Mouse (Mus musculus): ENCODE data around the gene Gm49369.
"Not testable (repeated sequence)": the region's sequence is repeated elsewhere in the genome, so short reads cannot be mapped to it uniquely, and the experiment has no call there.

Gene Gm49369

DNA sequence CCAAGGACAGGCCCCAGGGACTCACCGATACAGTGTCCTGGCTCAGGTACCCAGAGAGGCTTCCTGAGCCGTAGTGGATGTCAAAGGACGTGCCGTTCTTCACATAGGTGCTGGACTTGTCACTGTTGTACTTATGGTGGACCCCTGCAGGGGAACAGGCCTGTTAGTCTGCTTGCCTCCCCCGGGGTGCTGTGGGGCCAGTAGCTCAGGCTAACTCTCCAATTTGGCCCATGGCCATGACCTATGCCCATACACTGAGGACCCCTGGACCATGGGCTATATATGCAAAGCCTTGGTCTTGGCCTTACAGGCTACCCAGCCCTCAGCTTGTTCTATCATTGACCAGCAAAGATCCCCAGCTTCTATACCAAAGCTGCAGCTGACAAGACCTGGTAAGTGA, at the start of gene Gm49369:
Gene Gm49369, minus strand, starts transcription at position 101 of the 400 bp plus-strand sequence.
- in situ Hi-C loops (cut with MboI; ENCODE audit: low pct_unique_long_range_greater_than_20kb in 1 of 2, low sequenced_read_pairs in 2 of 2, unreplicated experiment in 1 of 2): no loop called here

DNA sequence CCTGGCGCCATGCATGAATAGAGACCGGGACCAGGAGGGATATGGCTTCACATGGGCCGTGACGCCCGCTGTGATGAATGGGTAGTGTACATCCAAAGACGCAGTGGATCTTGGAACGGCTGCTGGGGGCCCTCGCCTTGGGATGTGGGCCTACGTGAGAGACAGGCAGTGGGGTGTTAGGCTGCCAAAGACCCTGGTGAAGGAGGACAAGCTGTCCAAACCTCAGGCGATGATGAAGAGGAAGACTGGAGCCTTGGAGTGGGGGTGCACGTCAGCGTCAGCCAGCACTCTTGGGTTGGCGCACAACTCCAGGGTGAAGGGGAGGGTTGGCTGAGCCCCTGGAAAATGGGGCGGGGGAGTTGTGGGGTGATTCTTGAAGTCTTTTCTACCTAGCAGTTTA, 48.6 kb upstream of the Gm49369 start:
- in situ Hi-C loops (cut with MboI; ENCODE audit: low pct_unique_long_range_greater_than_20kb in 1 of 2, low sequenced_read_pairs in 2 of 2, unreplicated experiment in 1 of 2): loop anchor here (10.0 kb wide), 1 partner anchor 96 kb away; no protein-coding TSS in a partner anchor

DNA sequence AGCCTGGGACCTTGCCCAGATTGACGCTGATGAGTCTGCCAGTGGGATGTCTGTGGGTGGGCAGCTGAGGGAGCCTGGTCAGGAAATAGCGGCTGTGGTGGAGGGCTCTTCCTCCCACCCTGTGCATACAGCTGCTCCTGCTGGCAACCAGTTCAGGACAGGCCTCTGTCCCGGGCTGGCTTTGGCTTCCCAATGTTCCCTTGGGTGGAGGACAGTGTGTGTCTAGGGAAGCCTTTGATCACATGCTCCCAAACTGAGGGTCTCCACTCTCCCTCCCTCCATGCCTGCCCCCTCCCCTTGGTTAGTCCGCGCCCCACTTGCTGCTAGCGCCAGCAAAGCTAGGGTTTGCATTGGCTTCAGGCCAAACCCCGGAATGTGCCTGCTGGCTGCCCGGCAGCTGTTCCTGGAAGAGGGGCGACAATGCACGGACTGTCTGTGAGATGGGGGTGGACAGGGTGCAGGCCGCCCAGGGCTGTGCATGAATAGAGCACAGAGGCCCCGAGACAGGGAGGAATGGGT, 47.8 kb upstream of the Gm49369 start:
- in situ Hi-C loops (cut with MboI; ENCODE audit: low pct_unique_long_range_greater_than_20kb in 1 of 2, low sequenced_read_pairs in 2 of 2, unreplicated experiment in 1 of 2): loop anchor here (10.0 kb wide), 1 partner anchor 95 kb away; no protein-coding TSS in a partner anchor

DNA sequence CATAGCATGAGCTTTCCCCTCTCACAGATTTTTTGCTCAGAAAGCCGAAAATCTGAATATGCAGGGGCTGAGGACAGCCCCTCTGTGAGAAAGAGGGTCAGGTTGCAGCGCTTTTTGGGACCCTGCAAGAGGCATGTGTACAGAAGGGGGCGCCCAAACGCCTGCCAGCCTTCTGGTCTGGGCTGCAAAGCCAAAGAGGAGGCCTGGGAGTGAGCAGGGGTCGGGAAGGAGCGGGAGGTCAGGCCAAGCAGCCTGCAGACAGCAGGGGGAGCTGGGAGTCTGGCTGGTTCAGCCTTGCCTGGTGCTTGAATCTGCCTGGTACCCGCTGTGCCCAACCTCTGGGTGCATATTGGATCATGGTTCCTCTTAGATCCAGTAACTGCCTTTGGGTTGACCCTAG, 45.7 kb upstream of the Gm49369 start:
- in situ Hi-C loops (cut with MboI; ENCODE audit: low pct_unique_long_range_greater_than_20kb in 1 of 2, low sequenced_read_pairs in 2 of 2, unreplicated experiment in 1 of 2): no loop called here

DNA sequence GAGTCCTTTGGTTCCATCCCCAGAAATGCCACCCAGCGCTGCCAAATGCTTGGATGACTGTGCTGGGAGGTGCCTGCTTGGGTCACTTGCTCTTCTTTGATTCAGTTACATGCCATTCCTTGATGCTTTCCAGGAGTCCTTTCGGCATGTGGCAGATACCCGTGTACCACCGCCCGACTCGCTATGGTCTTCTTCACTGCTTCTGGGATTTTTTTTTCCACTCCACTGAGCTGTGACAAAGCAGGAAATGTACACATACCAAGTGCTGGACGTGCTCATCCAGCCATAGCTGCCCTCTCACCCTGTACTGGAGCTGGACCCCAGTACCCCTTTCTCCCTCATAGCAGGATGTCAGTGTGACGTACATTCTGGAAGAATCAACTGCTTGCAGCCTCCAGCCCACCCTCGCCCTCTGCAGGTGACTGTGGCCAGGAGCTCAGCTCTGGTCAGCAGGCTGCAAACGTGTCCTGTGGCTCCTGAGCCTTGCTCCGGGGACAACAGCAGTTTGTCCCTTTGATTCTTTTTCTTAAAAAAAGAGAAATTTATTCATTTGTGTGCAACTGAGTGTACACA, 43.3 kb upstream of the Gm49369 start:
- in situ Hi-C loops (cut with MboI; ENCODE audit: low pct_unique_long_range_greater_than_20kb in 1 of 2, low sequenced_read_pairs in 2 of 2, unreplicated experiment in 1 of 2): no loop called here

DNA sequence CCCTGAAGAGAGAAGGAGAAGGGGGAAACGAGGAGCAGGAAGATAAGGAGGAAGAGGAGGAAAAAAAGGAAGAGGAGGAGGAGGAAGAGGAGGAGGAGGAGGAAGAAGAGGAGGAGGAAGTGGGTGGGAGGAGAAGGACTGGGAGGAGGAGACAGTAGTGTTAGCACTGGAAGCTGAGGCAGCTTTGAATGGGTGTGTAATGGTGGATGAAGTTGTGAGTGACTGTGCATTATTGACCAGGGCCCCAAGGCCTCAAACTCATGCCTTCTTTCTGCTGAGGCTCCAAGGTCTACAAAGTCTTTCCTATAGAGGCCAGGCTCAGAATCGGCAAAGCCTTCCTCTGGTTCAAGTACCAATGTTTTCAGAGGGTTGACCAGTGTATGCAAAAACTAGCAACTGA, 39.4 kb upstream of the Gm49369 start:
- in situ Hi-C loops (cut with MboI; ENCODE audit: low pct_unique_long_range_greater_than_20kb in 1 of 2, low sequenced_read_pairs in 2 of 2, unreplicated experiment in 1 of 2): no loop called here

DNA sequence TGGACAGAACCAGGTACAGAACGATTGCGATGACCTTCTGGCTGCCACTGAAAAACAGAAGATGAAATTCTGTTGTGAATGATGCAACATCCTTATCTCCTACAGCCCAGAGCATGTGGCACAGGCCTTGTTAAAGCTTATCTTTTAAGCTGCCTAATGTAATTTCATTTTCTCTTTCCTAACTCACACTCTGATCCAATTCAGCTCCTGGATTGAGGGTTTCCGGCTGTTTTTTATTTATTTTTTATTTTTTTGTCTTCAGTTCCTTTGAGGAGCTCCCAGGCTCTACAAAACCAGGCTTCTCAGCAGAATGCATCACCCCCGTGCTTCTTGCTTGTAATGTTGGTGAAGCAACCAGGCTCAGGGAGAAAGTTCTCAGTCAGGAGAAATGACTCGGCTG, 37.4 kb upstream of the Gm49369 start:
- in situ Hi-C loops (cut with MboI; ENCODE audit: low pct_unique_long_range_greater_than_20kb in 1 of 2, low sequenced_read_pairs in 2 of 2, unreplicated experiment in 1 of 2): no loop called here

DNA sequence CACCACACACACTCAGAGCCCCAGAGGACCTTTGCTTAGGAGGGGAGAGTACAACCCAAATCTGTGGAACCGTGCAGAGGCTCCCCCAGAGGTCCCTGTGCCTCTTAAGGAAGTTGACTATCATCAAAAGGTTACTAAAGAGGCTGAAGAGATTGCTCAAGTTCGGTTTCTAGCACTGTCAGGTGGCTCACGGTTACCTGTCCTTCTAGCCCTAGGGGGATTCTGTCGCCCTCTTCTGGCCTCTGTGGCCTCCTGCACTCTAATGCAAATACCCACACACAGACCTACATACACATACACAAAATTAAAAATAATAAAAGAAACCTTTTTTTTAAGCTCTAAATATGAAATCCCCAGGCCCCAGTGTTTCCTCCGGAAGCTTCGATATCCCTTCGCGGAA, 36.2 kb upstream of the Gm49369 start:
- in situ Hi-C loops (cut with MboI; ENCODE audit: low pct_unique_long_range_greater_than_20kb in 1 of 2, low sequenced_read_pairs in 2 of 2, unreplicated experiment in 1 of 2): no loop called here

DNA sequence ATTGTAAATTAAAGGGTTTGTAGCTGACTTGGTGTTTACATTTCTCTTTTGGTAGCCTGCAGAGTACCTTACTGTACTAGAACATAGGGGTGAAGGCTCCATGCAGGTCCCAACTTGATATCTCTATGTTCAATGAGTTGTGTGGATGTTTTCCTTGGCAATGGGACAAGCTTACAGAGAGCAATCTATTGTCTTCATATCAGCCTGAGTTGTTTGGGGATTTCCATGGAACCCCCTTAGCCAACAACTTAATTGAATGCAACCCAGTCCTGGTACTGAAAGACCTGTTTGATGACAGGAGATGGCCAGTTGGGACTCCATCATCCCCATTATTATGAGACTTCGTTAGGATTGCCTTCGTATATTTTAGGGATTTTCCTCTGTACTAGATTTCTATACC, 35.6 kb upstream of the Gm49369 start:
- in situ Hi-C loops (cut with MboI; ENCODE audit: low pct_unique_long_range_greater_than_20kb in 1 of 2, low sequenced_read_pairs in 2 of 2, unreplicated experiment in 1 of 2): no loop called here

DNA sequence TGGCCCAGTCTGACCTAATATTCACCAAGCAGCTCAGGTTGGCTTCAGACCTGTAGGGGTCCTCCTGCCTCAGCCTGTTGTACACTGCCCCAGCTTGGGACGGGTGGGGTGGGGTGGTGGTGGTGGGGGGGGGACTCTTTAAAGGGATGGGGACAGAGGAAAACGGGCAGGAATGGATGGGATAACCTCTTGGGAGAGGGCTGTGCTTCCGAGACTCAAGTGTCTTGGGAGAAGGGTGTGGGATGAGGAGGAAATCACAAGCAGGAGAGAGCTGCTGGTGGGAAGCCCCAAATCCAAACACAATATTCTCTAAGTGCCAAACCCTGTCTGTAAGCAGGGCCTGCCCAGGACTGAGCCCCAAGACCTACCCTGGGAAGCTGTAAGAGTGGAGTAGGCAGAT, 33.8 kb upstream of the Gm49369 start:
- in situ Hi-C loops (cut with MboI; ENCODE audit: low pct_unique_long_range_greater_than_20kb in 1 of 2, low sequenced_read_pairs in 2 of 2, unreplicated experiment in 1 of 2): no loop called here

DNA sequence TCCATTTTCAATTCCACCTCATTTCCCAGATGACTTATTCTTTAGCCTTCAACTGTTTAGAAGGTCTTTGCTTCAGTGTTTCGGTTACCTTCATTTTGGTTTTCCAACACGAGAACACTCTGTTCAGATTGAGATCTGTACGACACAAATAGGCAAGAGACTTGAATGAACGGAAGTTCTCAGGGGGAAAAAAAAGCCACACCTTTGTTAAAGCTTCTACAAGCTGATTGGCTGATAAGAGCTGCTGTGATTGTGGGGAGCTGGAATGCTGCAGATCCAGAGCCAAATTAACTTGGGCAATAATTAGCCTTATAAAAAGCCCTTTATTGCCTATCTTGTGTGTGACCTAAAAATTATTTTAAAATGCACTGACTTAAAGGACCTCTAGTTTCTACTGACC, 32.8 kb upstream of the Gm49369 start:
- in situ Hi-C loops (cut with MboI; ENCODE audit: low pct_unique_long_range_greater_than_20kb in 1 of 2, low sequenced_read_pairs in 2 of 2, unreplicated experiment in 1 of 2): no loop called here

DNA sequence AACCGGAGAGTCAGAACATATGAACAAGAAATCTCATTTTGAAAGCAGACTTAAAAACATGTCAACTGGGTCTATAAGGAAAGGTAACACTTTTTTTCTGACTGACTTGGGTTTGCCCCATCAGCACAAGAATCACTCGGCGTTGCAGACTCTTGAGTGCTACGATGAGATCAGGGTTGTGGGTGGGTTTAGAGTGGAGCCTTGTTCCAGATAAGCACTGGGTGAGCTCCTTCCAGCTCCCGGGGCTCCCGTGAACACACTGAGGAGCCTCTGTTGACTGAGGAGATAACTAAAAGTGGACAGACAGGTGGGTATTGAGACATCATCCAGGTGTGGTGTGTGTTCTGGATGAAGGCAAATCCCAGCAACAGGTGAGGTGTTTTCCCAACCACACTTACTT, 30.8 kb upstream of the Gm49369 start:
- in situ Hi-C loops (cut with MboI; ENCODE audit: low pct_unique_long_range_greater_than_20kb in 1 of 2, low sequenced_read_pairs in 2 of 2, unreplicated experiment in 1 of 2): no loop called here

DNA sequence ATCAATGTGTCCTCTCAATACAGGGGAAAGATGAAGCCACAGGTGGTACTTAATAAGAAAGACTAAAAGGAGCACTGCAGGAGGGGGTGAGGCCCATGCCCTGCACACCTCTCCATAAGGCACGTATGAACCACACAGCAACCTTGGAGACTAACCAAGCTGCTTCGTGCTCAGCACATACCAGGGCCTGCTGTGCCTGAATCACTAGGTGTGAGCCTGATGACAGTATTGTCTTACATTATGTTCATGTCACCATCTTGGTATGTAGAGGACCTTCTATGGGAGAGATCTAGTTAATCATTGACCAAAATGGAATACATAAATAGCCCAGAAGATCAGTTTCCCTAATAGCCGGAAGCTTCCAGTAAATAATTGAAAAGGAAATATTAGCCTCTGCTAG, 27.1 kb upstream of the Gm49369 start:
- in situ Hi-C loops (cut with MboI; ENCODE audit: low pct_unique_long_range_greater_than_20kb in 1 of 2, low sequenced_read_pairs in 2 of 2, unreplicated experiment in 1 of 2): no loop called here

DNA sequence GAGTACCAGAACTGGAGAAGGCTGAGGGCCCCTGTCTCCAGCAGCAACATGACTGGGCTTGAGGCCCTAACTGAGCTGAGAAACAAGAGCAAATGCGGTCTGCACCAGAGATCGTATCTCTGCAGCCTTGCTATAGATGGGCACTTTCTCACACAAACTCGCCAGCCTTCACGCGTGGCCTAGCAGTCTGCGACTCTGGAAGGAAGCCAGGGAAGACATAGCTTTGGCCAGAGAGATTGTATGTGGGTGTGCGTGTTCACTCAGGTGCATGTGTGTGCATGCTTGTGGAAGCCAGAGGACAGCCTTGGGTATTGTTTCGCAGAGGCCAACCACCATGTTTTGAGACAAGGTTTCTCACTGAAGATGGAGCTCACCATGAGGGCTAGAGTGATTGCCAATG, 26.2 kb upstream of the Gm49369 start:
- in situ Hi-C loops (cut with MboI; ENCODE audit: low pct_unique_long_range_greater_than_20kb in 1 of 2, low sequenced_read_pairs in 2 of 2, unreplicated experiment in 1 of 2): no loop called here

DNA sequence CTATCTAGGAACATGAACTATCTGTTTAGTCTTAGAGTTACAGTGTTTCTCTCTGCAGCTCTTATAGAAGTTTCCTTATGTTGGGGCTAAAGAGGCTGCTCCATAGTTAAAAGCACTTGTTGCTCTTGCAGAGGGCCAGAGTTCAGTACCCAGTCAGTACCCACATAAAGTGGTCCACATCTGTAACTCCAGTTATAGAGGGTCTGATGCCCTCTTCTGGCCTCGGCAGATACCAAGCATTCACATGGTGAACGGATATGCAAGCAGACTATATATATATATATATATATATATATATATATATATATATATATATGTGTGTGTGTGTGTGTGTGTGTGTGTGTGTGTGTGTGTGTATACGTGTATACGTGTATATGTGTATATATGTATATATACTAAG, 25.5 kb upstream of the Gm49369 start:
- in situ Hi-C loops (cut with MboI; ENCODE audit: low pct_unique_long_range_greater_than_20kb in 1 of 2, low sequenced_read_pairs in 2 of 2, unreplicated experiment in 1 of 2): no loop called here

DNA sequence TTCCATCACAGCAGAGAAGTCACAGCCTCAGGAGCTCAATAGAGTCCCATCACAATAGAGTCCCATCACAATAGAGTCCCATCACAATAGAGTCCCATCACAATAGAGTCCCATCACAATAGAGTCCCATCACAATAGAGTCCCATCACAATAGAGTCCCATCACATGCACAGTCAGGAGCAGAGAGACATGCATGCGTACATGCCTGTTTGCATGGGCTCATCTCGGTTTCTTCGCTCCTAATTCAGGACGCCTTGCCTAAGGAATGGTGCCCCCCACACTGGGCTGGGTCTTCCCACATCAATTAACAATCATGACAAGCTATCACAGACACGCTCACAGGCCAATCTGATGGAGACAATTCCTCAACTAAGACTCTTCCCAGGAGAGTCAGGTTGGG, 22.7 kb upstream of the Gm49369 start:
- in situ Hi-C loops (cut with MboI; ENCODE audit: low pct_unique_long_range_greater_than_20kb in 1 of 2, low sequenced_read_pairs in 2 of 2, unreplicated experiment in 1 of 2): not testable (repeated sequence)

DNA sequence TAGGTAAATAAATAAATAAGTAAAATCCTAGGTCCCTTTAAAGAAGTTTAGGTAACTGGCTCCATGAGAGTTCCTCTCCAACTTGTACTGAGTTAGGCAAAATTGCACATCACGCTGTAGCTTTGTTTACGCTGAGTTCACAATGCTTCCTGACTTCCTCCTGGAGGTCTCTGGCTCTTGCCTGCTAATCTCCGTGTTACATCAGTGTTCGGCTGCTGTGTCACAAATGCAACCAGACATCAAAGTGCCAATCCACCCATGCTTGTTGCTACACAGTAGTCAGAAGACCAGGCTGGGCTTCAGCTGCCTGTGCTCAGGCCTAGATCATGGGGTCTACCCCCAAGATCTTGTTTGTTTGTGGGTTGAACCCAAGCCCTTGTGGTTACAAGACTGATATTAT, 21.1 kb upstream of the Gm49369 start:
- in situ Hi-C loops (cut with MboI; ENCODE audit: low pct_unique_long_range_greater_than_20kb in 1 of 2, low sequenced_read_pairs in 2 of 2, unreplicated experiment in 1 of 2): no loop called here

DNA sequence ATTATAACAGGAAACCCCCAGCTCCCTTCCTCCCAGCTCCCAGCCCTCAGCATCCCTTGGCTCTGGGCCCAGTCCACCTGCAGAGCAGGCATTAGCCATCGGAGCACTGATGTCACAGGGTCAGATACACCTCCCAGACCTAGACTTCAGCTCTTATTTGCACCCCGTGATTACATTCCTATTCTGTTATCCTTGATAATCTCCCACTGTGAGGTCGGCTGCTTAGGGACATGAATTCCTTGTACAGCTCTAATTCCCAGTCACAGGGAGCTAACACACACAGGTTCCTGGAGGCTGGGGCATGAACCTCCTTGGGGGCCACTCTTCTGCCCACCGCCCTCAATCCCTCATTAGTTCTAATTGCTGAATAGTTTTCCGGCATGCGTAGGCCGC, 18.3 kb upstream of the Gm49369 start:
- in situ Hi-C loops (cut with MboI; ENCODE audit: low pct_unique_long_range_greater_than_20kb in 1 of 2, low sequenced_read_pairs in 2 of 2, unreplicated experiment in 1 of 2): no loop called here

DNA sequence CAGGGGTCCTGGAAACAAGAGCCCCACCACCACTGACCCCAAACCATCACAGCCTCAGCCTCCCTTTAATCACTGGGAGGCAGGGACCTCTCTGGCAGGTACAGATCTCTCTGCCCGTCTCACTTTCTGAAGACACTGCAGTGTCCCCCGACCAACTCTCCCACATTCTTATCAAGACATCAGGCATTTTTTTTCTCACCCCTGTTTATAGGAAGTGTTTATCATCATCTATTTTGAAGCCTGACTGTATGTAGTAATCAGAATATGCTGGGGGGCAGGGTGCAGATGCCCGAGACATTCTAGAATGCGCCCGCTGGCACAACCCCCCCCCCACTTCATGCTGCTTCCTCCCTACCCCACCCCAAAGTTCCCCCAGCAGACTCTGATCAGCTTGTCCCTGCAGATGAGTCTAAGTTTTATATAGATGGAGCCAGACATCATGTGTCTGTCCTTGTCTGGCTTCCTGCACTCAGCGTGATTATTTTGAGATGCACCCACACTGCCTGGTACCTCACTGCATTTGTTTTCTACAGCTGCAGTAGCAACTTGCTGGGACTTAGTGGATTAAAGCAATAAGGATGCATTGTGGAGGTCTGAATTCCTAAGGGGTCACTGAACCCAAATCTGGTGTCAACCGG, 17.8 kb upstream of the Gm49369 start:
- in situ Hi-C loops (cut with MboI; ENCODE audit: low pct_unique_long_range_greater_than_20kb in 1 of 2, low sequenced_read_pairs in 2 of 2, unreplicated experiment in 1 of 2): no loop called here

DNA sequence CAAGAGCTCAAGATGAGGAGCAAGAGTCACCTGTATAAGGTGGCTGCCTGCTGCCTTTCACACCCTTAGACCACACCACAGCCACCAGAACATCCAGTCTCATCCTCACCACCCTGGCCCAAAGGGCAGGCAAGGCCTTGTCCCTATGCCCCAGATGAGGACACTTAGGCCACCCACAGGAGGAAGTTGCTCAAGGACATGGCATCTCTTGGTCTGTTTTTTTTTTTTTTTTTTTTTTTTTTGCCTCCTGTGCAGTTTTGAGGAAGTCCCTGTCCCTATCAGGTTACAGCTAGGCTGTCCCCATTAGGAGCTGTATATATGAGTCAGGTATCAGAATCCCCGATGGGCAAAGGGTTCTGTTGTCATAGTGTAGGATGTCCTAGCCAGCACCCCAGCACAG, 16.8 kb upstream of the Gm49369 start:
- in situ Hi-C loops (cut with MboI; ENCODE audit: low pct_unique_long_range_greater_than_20kb in 1 of 2, low sequenced_read_pairs in 2 of 2, unreplicated experiment in 1 of 2): no loop called here
